Mouse (Mus musculus) hindbrain, embryonic 15.5 days (tissue): ENCODE measurements around the gene Larp7. TPM values are rescaled to one million over a fixed set of nuclear protein-coding genes. Genes with fewer than 3 reads are reported as not detected.

Experiments
- ATAC-seq: fragments of 200-750 bp; cut with Nextera tagmentation; 2 replicates; pipeline ENCODE4 v1.8.0; 2017; ENCODE audit warnings: low read depth, moderate number of reproducible peaks, moderate TSS enrichment; ENCODE audit not compliant: low FRiP score
- H3K27ac ChIP-seq: fragments of 300-500 bp; sonication (generic); replicated peaks from 2 replicates; pipeline ENCODE4 v1.5.1; 2015; ENCODE audit warnings: mild to moderate bottlenecking, inconsistent platforms
- H3K27me3 ChIP-seq: fragments of 300-500 bp; sonication (generic); 2 replicates; pipeline ENCODE4 v1.6.1; 2015; ENCODE audit warnings: control low read depth, inconsistent platforms
- H3K36me3 ChIP-seq: fragments of 300-500 bp; sonication (generic); 2 replicates; pipeline ENCODE4 v1.6.1; 2015; ENCODE audit warnings: control low read depth, inconsistent platforms
- H3K4me1 ChIP-seq: fragments of 300-500 bp; sonication (generic); replicated peaks from 2 replicates; pipeline ENCODE4 v1.6.1; 2015; ENCODE audit warnings: control low read depth, inconsistent platforms
- H3K4me2 ChIP-seq: fragments of 300-500 bp; sonication (generic); 2 replicates; pipeline ENCODE4 v1.6.1; 2015; ENCODE audit warnings: moderate library complexity, mild to moderate bottlenecking, inconsistent platforms
- H3K4me3 ChIP-seq: fragments of 300-500 bp; sonication (generic); 2 replicates; pipeline ENCODE4 v1.5.1; 2015; ENCODE audit warnings: mild to moderate bottlenecking, inconsistent platforms
- H3K9ac ChIP-seq: fragments of 300-500 bp; sonication (generic); 2 replicates; pipeline ENCODE4 v1.6.1; 2015; ENCODE audit warnings: inconsistent platforms
- H3K9me3 ChIP-seq: fragments of 300-500 bp; sonication (generic); 2 replicates; pipeline ENCODE4 v1.6.1; 2016; ENCODE audit warnings: control low read depth, inconsistent platforms
- WGBS: fragments of 180-500 bp; shearing (Covaris S2); methylation state at CpG from one replicate; pipeline ENCODE4 v1.1.7; 2015; 5-methylcytosine and 5-hydroxymethylcytosine counted together
- polyA plus RNA-seq: library from polyadenylated mRNA; unstranded; fragments of >200 nt; fragmentation: Nextera tagmentation; extraction: Ambion mirVana; gene quantifications from 2 replicates; pipeline ENCODE4 v1.2.1, GENCODE M21; 2015

The Larp7 gene
- polyA plus RNA-seq, 1 experiment from 2014 or later: 27.5 TPM

- no peak for ATAC-seq
- no peaks in the 10 kb centered on the region for H3K27me3 ChIP-seq
- 74% methylated on average over 6 of the region's 6 CpGs for WGBS
Observed at GRCm38 (mm10) chr3:127539193-127539592, 14.0 kb downstream of the Larp7 start.

DNA sequence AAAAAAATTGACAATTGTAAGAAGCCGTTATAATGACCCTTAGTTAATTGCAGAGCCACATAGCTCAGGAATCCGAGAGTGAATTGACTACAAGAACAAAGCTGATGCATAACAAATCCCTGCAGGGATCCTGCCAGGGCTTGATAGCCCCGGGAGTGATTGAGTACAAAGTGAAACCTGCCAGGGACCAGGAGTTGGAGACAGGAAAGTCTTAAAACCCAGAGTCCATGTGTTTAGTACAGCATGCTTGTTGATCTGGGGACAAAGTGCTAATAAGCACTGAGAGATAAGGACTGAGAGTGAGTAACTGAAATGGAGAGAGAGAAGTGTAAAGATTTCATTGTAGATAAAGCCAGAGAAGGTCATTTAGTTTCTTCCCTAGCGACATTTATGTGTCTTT lies 22.9 kb downstream of the Larp7 start:
- Histone ChIP-seq H3K9me3 (no peaks in the 10 kb centered on the region), H3K27me3 (no peaks in the 10 kb centered on the region), H3K4me1 (no peaks in the 10 kb centered on the region), H3K27ac (no peak overlapping the region), H3K36me3 (no peaks in the 10 kb centered on the region), H3K4me2 (no peak overlapping the region), H3K4me3 (no peak overlapping the region), H3K9ac (no peak overlapping the region)
- WGBS: 10% methylated on average over 4 of the region's 4 CpGs
- ATAC-seq: no peak

More at GRCm38 (mm10) chr3:127539193-127539592, 14.0 kb downstream of the Larp7 start:
- Histone ChIP-seq H3K27ac (no peak overlapping the region), H3K9me3 (no peaks in the 10 kb centered on the region), H3K36me3 (0 out of 2 replicates have a peak, but pooled peaks cover 7% of the 10 kb centered on the region), H3K4me1 (no peaks in the 10 kb centered on the region), H3K4me2 (no peak overlapping the region), H3K9ac (no peak overlapping the region), H3K4me3 (no peak overlapping the region)

DNA sequence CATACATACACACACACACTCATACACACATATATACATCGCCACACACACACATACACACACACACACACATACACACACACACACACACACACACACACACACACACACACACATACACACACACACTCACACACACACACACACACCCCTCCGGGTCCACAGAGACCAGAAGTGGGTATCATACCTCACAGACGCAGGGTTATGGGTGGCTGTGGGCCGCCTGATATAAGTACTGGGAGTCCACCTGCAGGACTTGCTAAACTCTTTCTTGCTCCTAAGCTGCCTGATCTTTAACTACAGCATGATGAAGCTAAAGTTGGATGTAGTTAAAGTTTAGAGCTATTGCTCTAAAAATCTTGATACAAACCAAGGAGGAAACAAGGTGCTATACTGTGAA lies 23.3 kb downstream of the Larp7 start:
- Histone ChIP-seq H3K4me3 (no peak overlapping the region), H3K27me3 (no peaks in the 10 kb centered on the region), H3K4me1 (no peaks in the 10 kb centered on the region), H3K36me3 (no peaks in the 10 kb centered on the region), H3K9me3 (no peaks in the 10 kb centered on the region), H3K9ac (no peak overlapping the region), H3K27ac (no peak overlapping the region), H3K4me2 (no peak overlapping the region)
- no peak for ATAC-seq
- 76% methylated on average over 4 of the region's 4 CpGs for WGBS

GRCm38 (mm10) chr3:127529210-127529609 lies 23.9 kb downstream of the Larp7 start:
- H3K9ac ChIP-seq: no peak overlapping the region
- H3K9me3 ChIP-seq: no peaks in the 10 kb centered on the region
- H3K4me2 ChIP-seq: no peak overlapping the region
- H3K4me3 ChIP-seq: no peak overlapping the region
- no peaks in the 10 kb centered on the region for H3K4me1 ChIP-seq
- no peak for ATAC-seq
- H3K36me3 ChIP-seq: no peaks in the 10 kb centered on the region
- WGBS: 90% methylated on average over 3 of the region's 3 CpGs
- no peak overlapping the region for H3K27ac ChIP-seq
- H3K27me3 ChIP-seq: no peaks in the 10 kb centered on the region

- no peaks in the 10 kb centered on the region for H3K9me3 ChIP-seq
- no peaks in the 10 kb centered on the region for H3K36me3 ChIP-seq
- H3K4me1 ChIP-seq: no peaks in the 10 kb centered on the region
- H3K9ac ChIP-seq: no peak overlapping the region
- no peak overlapping the region for H3K27ac ChIP-seq
- no peak overlapping the region for H3K4me3 ChIP-seq
- H3K4me2 ChIP-seq: no peak overlapping the region
- WGBS: 70% methylated on average over 5 of the region's 5 CpGs
- no peak for ATAC-seq
- no peaks in the 10 kb centered on the region for H3K27me3 ChIP-seq
Observed at GRCm38 (mm10) chr3:127527465-127528034, 25.6 kb downstream of the Larp7 start.

DNA sequence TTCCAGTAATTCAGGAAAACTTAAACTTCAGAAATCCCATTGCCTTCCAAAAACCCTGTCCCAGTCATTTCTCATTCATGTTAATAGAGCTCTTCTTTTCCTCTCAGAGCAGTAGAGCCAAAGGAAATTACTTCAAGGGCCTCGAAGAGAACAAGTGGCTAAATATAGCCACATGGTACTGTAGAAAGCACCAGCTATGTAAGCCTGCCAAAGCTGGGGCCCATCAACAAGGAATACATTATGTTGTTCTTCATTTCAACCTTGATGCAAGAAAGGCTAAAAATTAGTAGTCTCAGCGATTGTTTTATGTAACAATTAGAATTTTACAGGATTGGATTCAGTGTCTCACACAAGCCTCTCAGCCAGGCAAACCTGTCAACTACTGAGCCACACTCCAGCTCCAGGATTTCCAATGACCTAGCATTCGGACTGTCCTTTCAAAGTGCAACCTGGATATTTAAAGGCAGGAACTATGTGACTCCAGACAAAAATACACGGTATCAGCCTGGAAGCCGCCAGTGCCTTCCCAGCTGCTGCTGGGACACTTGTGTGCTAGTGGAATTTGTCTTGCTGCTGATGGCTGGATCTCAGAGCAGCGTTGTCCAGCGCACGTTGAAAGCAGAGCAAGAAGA lies 27.8 kb downstream of the Larp7 start:
- no peaks in the 10 kb centered on the region for H3K27me3 ChIP-seq
- no peaks in the 10 kb centered on the region for H3K4me1 ChIP-seq
- ATAC-seq: no peak
- no peak overlapping the region for H3K27ac ChIP-seq
- no peaks in the 10 kb centered on the region for H3K36me3 ChIP-seq
- WGBS: 84% methylated on average over 8 of the region's 8 CpGs
- no peak overlapping the region for H3K4me2 ChIP-seq
- no peak overlapping the region for H3K9ac ChIP-seq
- no peak overlapping the region for H3K4me3 ChIP-seq
- no peaks in the 10 kb centered on the region for H3K9me3 ChIP-seq

DNA sequence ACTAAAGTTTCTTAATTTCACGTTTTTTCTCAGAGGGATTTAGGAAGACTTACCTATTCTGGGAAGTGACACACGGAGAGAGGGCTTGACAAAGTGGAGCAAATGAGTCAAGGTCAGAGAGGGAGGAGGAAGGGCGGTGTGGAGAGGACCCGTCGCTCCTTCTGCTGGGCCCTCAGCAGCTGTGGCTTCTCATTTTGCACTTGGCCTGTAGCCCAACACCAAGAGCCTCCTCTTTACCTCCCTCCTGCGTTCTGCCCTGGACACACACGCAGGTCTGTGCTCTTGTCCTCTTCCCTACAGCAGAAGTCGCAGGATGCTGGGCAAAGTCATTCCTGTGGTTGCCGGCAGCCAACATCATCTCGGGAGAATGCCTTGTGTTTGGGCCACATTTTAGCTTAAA lies 32.0 kb downstream of the Larp7 start:
- no peaks in the 10 kb centered on the region for H3K9me3 ChIP-seq
- H3K4me2 ChIP-seq: no peak overlapping the region
- WGBS: 79% methylated on average over 10 of the region's 10 CpGs

GRCm38 (mm10) chr3:127520300-127520699 lies 32.8 kb downstream of the Larp7 start:
- H3K27me3 ChIP-seq: no peaks in the 10 kb centered on the region
- H3K36me3 ChIP-seq: no peaks in the 10 kb centered on the region
- no peak for ATAC-seq
- no peaks in the 10 kb centered on the region for H3K9me3 ChIP-seq
- H3K4me1 ChIP-seq: no peaks in the 10 kb centered on the region
- H3K4me3 ChIP-seq: no peak overlapping the region
- H3K4me2 ChIP-seq: no peak overlapping the region
- H3K27ac ChIP-seq: no peak overlapping the region
- WGBS: 85% methylated on average over 6 of the region's 6 CpGs
- no peak overlapping the region for H3K9ac ChIP-seq

More for the DNA sequence above, 32.0 kb downstream of the Larp7 start:
- ATAC-seq: no peak
- no peaks in the 10 kb centered on the region for H3K4me1 ChIP-seq
- no peak overlapping the region for H3K27ac ChIP-seq
- no peaks in the 10 kb centered on the region for H3K36me3 ChIP-seq
- H3K27me3 ChIP-seq: no peaks in the 10 kb centered on the region
- no peak overlapping the region for H3K4me3 ChIP-seq
- no peak overlapping the region for H3K9ac ChIP-seq

- no peak for ATAC-seq
- H3K36me3 ChIP-seq: no peaks in the 10 kb centered on the region
Observed at GRCm38 (mm10) chr3:127515251-127515650, 37.9 kb downstream of the Larp7 start.

GRCm38 (mm10) chr3:127513699-127514098 lies 39.5 kb downstream of the Larp7 start:
- no peak overlapping the region for H3K27ac ChIP-seq
- no peak for ATAC-seq
- no peaks in the 10 kb centered on the region for H3K36me3 ChIP-seq
- H3K4me1 ChIP-seq: no peaks in the 10 kb centered on the region
- no peak overlapping the region for H3K9ac ChIP-seq
- H3K4me2 ChIP-seq: no peak overlapping the region
- 82% methylated on average over 2 of the region's 2 CpGs for WGBS
- no peaks in the 10 kb centered on the region for H3K9me3 ChIP-seq
- no peak overlapping the region for H3K4me3 ChIP-seq
- no peaks in the 10 kb centered on the region for H3K27me3 ChIP-seq

More at GRCm38 (mm10) chr3:127515251-127515650, 37.9 kb downstream of the Larp7 start:
- H3K4me2 ChIP-seq: no peak overlapping the region
- 88% methylated on average over 1 of the region's 1 CpGs for WGBS
- no peak overlapping the region for H3K9ac ChIP-seq
- H3K27me3 ChIP-seq: no peaks in the 10 kb centered on the region
- H3K27ac ChIP-seq: no peak overlapping the region
- H3K9me3 ChIP-seq: no peaks in the 10 kb centered on the region
- no peak overlapping the region for H3K4me3 ChIP-seq
- H3K4me1 ChIP-seq: no peaks in the 10 kb centered on the region

DNA sequence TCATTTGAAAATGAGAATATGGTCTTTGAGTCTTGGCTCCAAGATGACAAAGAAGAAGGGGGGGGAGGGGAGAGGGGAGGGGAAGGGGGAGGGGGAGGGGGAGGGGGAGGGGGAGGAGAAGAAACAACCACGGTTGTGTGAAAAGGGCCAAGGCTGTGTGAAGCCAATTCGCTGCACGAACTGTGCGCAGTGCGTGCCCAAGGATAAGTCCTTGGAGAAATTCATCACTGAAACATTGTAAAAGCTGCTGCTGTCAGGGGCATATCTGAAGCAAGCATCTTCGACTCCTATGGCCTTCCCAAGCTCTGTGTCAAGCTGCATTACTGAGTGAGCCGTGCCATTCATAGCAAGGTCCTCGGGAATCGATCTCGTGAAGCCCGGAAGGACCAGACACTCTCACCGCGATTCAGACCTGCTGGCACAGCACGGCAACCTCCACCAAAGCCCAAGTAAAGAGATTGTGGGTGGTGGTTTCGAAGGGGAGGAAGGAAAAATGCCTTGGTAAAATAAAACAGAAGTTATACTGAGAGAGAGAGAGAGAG lies 40.3 kb downstream of the Larp7 start:
- H3K9me3 ChIP-seq: no peaks in the 10 kb centered on the region
- WGBS: 71% methylated on average over 15 of the region's 15 CpGs
- H3K4me3 ChIP-seq: no peak overlapping the region
- H3K27ac ChIP-seq: no peak overlapping the region
- no peak overlapping the region for H3K9ac ChIP-seq
- H3K36me3 ChIP-seq: no peaks in the 10 kb centered on the region
- H3K4me1 ChIP-seq: no peaks in the 10 kb centered on the region
- H3K4me2 ChIP-seq: no peak overlapping the region
- H3K27me3 ChIP-seq: no peaks in the 10 kb centered on the region
- ATAC-seq: no peak

GRCm38 (mm10) chr3:127511786-127512746 lies 41.1 kb downstream of the Larp7 start:
- H3K4me1 ChIP-seq: no peaks in the 10 kb centered on the region
- 84% methylated on average over 12 of the region's 12 CpGs for WGBS
- ATAC-seq: no peak
- H3K9me3 ChIP-seq: no peaks in the 10 kb centered on the region
- H3K27ac ChIP-seq: no peak overlapping the region
- no peak overlapping the region for H3K4me2 ChIP-seq
- H3K9ac ChIP-seq: no peak overlapping the region
- H3K27me3 ChIP-seq: no peaks in the 10 kb centered on the region
- no peak overlapping the region for H3K4me3 ChIP-seq
- H3K36me3 ChIP-seq: no peaks in the 10 kb centered on the region
